Mouse (Mus musculus) limb, embryonic 15.5 days (tissue): ENCODE data around the gene Gm12666. TPM values are rescaled to one million over a fixed set of nuclear protein-coding genes. Genes with fewer than 3 reads are reported as not detected.
"Not testable (repeated sequence)": the region's sequence is repeated elsewhere in the genome, so short reads cannot be mapped to it uniquely, and the experiment has no call there.

Source experiments
- ATAC-seq: fragments of 200-750 bp; cut with Nextera tagmentation; 2 replicates; pipeline ENCODE4 v1.8.0; 2017; ENCODE audit warnings: low read depth, moderate TSS enrichment; ENCODE audit not compliant: insufficient number of reproducible peaks, low FRiP score, low TSS enrichment
- H3K27ac ChIP-seq: fragments of 300-500 bp; sonication (generic); 2 replicates; pipeline ENCODE4 v1.5.1; 2015; ENCODE audit warnings: moderate library complexity, mild to moderate bottlenecking, inconsistent platforms
- H3K27me3 ChIP-seq: fragments of 300-500 bp; sonication (generic); 2 replicates; pipeline ENCODE4 v1.6.1; 2015; ENCODE audit warnings: inconsistent platforms
- H3K36me3 ChIP-seq: fragments of 300-500 bp; sonication (generic); 2 replicates; pipeline ENCODE4 v1.6.1; 2015; ENCODE audit warnings: inconsistent platforms
- H3K4me1 ChIP-seq: fragments of 300-500 bp; sonication (generic); 2 replicates; pipeline ENCODE4 v1.6.1; 2015; ENCODE audit warnings: inconsistent platforms
- H3K4me2 ChIP-seq: fragments of 300-500 bp; sonication (generic); 2 replicates; pipeline ENCODE4 v1.6.1; 2015; ENCODE audit warnings: mild to moderate bottlenecking, inconsistent platforms
- H3K4me3 ChIP-seq: fragments of 300-500 bp; sonication (generic); 2 replicates; pipeline ENCODE4 v1.5.1; 2015; ENCODE audit warnings: mild to moderate bottlenecking, inconsistent platforms
- H3K9ac ChIP-seq: fragments of 300-500 bp; sonication (generic); 2 replicates; pipeline ENCODE4 v1.6.1; 2015; ENCODE audit warnings: inconsistent platforms
- H3K9me3 ChIP-seq: fragments of 300-500 bp; sonication (generic); 2 replicates; pipeline ENCODE4 v1.6.1; 2016; ENCODE audit warnings: inconsistent platforms
- WGBS: fragments of 180-500 bp; shearing (Covaris S2); methylation state at CpG from one replicate; pipeline ENCODE4 v1.1.7; 2015; 5-methylcytosine and 5-hydroxymethylcytosine counted together
- polyA plus RNA-seq: library from polyadenylated mRNA; unstranded; fragments of >200 nt; fragmentation: Nextera tagmentation; extraction: Ambion mirVana; gene quantifications from 2 replicates; pipeline ENCODE4 v1.2.1, GENCODE M21; 2015

Gene Gm12666
- not detected in 2 replicates for polyA plus RNA-seq

DNA sequence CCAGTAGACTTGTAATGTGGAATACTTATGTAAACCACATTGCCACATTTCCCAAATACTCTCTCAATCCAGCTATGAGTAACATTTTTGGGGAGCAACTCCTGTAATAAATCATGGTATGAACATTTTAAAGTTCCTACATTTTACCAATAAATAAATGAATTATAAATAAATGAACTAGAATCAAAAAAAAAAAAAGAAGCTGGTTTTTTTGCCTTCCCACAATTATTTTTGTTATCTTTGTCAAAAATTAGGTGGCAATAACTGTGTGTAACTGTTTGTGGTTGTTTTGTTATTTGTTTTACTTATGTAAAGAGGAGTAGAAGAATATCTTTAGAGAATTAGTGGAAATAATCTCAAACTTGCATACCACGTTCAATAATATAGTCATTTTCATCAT is at the start of gene Gm12666:
Gm12666 (minus strand) TSS at position 101 of the 400 bp plus-strand sequence.
- not testable (repeated sequence) for H3K9ac ChIP-seq, ATAC-seq, H3K4me2 ChIP-seq, H3K4me1 ChIP-seq, H3K36me3 ChIP-seq, H3K27me3 ChIP-seq, H3K4me3 ChIP-seq, H3K27ac ChIP-seq, H3K9me3 ChIP-seq
- 73% methylated on average over 1 of the region's 1 CpGs for WGBS

DNA sequence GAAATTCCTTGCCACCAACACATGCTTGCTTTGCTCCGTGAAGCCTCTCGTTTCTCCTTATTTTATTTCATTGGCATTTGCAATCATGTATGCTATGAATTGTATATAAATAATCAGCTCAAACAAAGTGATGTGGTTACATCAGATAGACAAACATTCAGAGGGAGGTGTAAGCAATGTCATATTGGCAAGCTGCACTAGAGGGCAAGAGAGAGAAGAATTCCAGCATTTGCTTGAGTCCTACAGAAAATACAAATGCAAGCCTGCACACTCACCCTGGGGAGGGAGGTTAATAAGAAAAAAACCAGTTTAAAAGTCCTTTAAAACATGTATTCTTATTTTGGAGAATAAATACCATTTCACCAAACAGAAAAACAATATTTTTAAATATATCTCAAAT is 34.8 kb upstream of the Gm12666 start:
- no peak overlapping the region for H3K4me3 ChIP-seq
- no peak overlapping the region for H3K9ac ChIP-seq
- H3K27me3 ChIP-seq = no peaks in the 10 kb centered on the region
- no peak for ATAC-seq
- H3K4me2 ChIP-seq = no peak overlapping the region
- no peak overlapping the region for H3K27ac ChIP-seq
- WGBS = 77% methylated on average over 2 of the region's 2 CpGs
- no peaks in the 10 kb centered on the region for H3K9me3 ChIP-seq
- no peaks in the 10 kb centered on the region for H3K36me3 ChIP-seq
- H3K4me1 ChIP-seq = no peaks in the 10 kb centered on the region

DNA sequence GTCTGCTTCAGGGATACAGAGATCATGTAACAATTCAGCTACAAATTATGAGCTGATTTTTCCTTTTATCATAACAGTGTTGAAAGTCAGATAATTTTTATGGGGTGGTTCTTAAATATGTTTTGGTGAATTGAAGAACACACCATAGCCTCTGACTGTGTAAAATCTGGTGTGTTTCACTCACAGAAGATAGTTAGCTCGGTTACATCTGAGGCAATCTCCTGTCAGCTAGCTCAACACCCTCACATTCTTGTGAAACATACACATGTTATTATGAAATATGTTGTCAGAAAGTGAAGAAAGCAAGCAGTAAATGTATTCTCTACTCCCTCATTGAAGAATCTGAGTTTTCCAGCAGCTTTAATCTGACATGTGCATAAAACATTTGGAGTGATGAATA is 24.7 kb upstream of the Gm12666 start:
- 74% methylated on average over 1 of the region's 1 CpGs for WGBS
- no peak overlapping the region for H3K4me2 ChIP-seq
- H3K9ac ChIP-seq = no peak overlapping the region
- no peaks in the 10 kb centered on the region for H3K36me3 ChIP-seq
- no peaks in the 10 kb centered on the region for H3K27me3 ChIP-seq
- H3K9me3 ChIP-seq = no peaks in the 10 kb centered on the region
- no peaks in the 10 kb centered on the region for H3K4me1 ChIP-seq
- H3K27ac ChIP-seq = no peak overlapping the region
- ATAC-seq = no peak
- no peak overlapping the region for H3K4me3 ChIP-seq

DNA sequence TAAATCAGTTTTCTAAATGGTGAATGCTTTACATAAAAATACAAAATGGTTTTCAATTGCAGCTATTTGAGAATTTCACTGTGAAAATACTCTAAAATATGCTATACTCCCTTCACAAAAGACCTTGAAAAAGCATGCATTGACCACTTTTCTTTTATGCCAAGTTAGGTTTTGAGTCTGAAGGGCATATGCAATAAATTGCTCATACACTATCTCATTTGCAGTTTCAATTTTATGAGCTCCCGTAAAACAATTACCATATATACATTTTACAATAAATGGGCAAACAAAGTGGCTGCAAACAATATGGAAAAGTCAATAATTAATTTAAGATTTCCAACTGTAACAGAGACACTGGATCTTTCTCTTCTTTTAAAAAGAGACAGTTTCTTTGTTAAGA is 38.9 kb downstream of the Gm12666 start:
- no peaks in the 10 kb centered on the region for H3K27me3 ChIP-seq
- no peak overlapping the region for H3K27ac ChIP-seq
- no peaks in the 10 kb centered on the region for H3K36me3 ChIP-seq
- WGBS = 86% methylated on average over 1 of the region's 1 CpGs
- no peak overlapping the region for H3K9ac ChIP-seq
- H3K9me3 ChIP-seq = peaks cover 4% of the 10 kb centered on the region; the same call in 1 of the 2 replicates
- H3K4me1 ChIP-seq = no peaks in the 10 kb centered on the region
- H3K4me3 ChIP-seq = no peak overlapping the region
- ATAC-seq = no peak
- no peak overlapping the region for H3K4me2 ChIP-seq

DNA sequence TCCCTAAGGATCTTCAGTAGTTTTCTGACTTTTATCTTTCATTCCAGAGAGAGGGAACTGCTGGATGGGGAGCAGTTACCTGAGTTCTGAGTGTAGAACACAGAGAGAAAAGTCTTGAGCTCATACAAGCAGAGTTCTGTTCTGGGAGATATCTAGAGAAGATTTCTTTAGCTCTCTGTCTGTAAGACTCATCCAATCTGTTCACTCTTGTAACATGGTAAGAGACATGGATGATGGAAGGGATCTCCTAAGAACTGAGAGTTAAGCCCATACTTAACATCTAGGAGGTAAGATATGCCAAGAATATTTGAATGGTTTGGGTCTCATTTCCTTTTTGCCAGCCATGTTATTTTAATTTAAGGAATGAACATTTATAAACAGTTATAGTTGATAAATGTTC is 44.4 kb downstream of the Gm12666 start, which contains the start of gene Izumo3:
Izumo3 (minus strand) TSS at position 101 of the 400 bp plus-strand sequence.
- Histone ChIP-seq H3K4me2 (no peak within 1 kb of the TSS), H3K4me3 (no peak within 1 kb of the TSS), H3K27me3 (no peaks in the 10 kb centered on the region), H3K9me3 (no peaks in the 10 kb centered on the region), H3K27ac (no peak within 1 kb of the TSS), H3K4me1 (no peaks in the 10 kb centered on the region), H3K9ac (no peak within 1 kb of the TSS), H3K36me3 (no peaks in the 10 kb centered on the region)
- no peak for ATAC-seq

Other genes starting within 250 kb of the Gm12666 start
- not detected in 2 replicates for gene Izumo3, start 44.5 kb downstream of the Gm12666 start, polyA plus RNA-seq